Mouse (Mus musculus) kidney, adult 2 months (tissue): Measurements from ENCODE around the gene Lpar2.

ENCODE experiments used
- CTCF ChIP-seq: fragments of 200-500 bp; conservative IDR thresholded peaks from 2 replicates; pipeline ENCODE4 v1.5.1; 2011; ENCODE audit warnings: low read depth, mild to moderate bottlenecking, control low read depth, low read length, moderate library complexity, mixed read lengths; ENCODE audit not compliant: insufficient read depth, insufficient read length
- POLR2A ChIP-seq: fragments of 200-500 bp; IDR thresholded peaks from one replicate; pipeline ENCODE4 v1.6.1; 2011; ENCODE audit warnings: low read depth, low read length, control low read depth

- TF ChIP-seq CTCF (no peak), POLR2A (no peak)
Observed at GRCm38 (mm10) chr8:69853869-69854268, 31.6 kb downstream of the Lpar2 start.
